Mouse (Mus musculus): ENCODE results near the gene Fkbp11. TPM values are rescaled to one million over a fixed set of nuclear protein-coding genes. Genes with fewer than 3 reads are reported as not detected.

Gene Fkbp11
- polyA plus RNA-seq, 1 experiment from 2014 or later = 3.8 TPM

DNA sequence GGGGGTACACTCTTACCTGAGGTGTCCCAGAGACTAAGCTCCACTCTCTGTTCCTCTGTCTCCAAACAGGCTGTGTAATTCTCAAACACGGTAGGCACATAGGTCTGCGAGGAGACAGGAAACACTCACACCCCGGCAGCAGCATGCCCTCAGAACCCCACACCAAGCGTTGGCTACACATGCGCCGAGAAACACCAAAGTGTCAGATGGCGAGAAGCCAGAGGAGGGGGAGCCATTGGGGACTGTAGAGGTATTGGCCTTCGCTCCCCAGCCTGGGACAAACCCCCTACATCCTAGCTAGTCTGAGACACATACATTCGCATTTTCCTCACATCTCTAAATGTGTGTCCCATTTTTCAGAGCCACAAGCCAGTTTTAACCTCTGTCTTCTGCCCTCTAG lies 51.5 kb downstream of the Fkbp11 start:
- ATAC-seq (no peak), DNase-seq (ENCODE audit: low spot score) (peak; percentile 57)
- Histone ChIP-seq H3K9ac (ENCODE audit: low read length) (peak overlapping the region; percentile 56), H3K4me3 (ENCODE audit: low read depth, low read length) (peak overlapping the region; percentile 37), H3K36me3 (ENCODE audit: control insufficient read depth, insufficient read depth, low read length) (no peaks in the 10 kb centered on the region), H3K4me2 (ENCODE audit: low read length) (peak overlapping the region; percentile 84), H3K9me3 (replicated peaks; ENCODE audit: control insufficient read depth, low read length) (no peaks in the 10 kb centered on the region), H3K4me1 (ENCODE audit: control insufficient read depth, insufficient read depth, low read length) (peaks cover 30% of the 10 kb centered on the region), H3K27ac (ENCODE audit: low read depth, low read length) (no peak overlapping the region), H3K27me3 (replicated peaks; ENCODE audit: control insufficient read depth, insufficient read depth, low read length) (no peaks in the 10 kb centered on the region)
- WGBS = under 1% methylated on average over 9 of the region's 9 CpGs

GRCm38 (mm10) chr15:98675634-98676250 lies 52.3 kb downstream of the Fkbp11 start:
- H3K27me3 ChIP-seq (replicated peaks; ENCODE audit: control insufficient read depth, insufficient read depth, low read length) = no peaks in the 10 kb centered on the region
- no peaks in the 10 kb centered on the region for H3K36me3 ChIP-seq (ENCODE audit: control insufficient read depth, insufficient read depth, low read length)
- peak overlapping the region; percentile 37 for H3K4me3 ChIP-seq (ENCODE audit: low read depth, low read length)
- ATAC-seq (no peak), DNase-seq (ENCODE audit: low spot score) (peak; percentile 23)
- no peaks in the 10 kb centered on the region for H3K9me3 ChIP-seq (replicated peaks; ENCODE audit: control insufficient read depth, low read length)
- peak overlapping the region; percentile 84 for H3K4me2 ChIP-seq (ENCODE audit: low read length)
- 7% methylated on average over 14 of the region's 14 CpGs for WGBS
- H3K27ac ChIP-seq (ENCODE audit: low read depth, low read length) = 0 out of 2 replicates have a peak overlapping the region, but pooled peaks have one; percentile 65
- H3K4me1 ChIP-seq (ENCODE audit: control insufficient read depth, insufficient read depth, low read length) = peaks cover 30% of the 10 kb centered on the region
- H3K9ac ChIP-seq (ENCODE audit: low read length) = peak overlapping the region; percentile 56

- ATAC-seq (peak; percentile 26; the same call in 1 of the 2 replicates), DNase-seq (ENCODE audit: low spot score) (no peak)
- Histone ChIP-seq H3K9me3 (replicated peaks; ENCODE audit: control insufficient read depth, low read length) (no peaks in the 10 kb centered on the region), H3K9ac (ENCODE audit: low read length) (peak overlapping the region; percentile 56), H3K27ac (ENCODE audit: low read depth, low read length) (peak overlapping the region; percentile 65; the same call in 1 of the 2 replicates), H3K4me3 (ENCODE audit: low read depth, low read length) (peak overlapping the region; percentile 37), H3K36me3 (ENCODE audit: control insufficient read depth, insufficient read depth, low read length) (0 out of 2 replicates have a peak, but pooled peaks cover 6% of the 10 kb centered on the region), H3K4me1 (ENCODE audit: control insufficient read depth, insufficient read depth, low read length) (peaks cover 30% of the 10 kb centered on the region), H3K27me3 (replicated peaks; ENCODE audit: control insufficient read depth, insufficient read depth, low read length) (no peaks in the 10 kb centered on the region), H3K4me2 (ENCODE audit: low read length) (peak overlapping the region; percentile 84)
- WGBS = 25% methylated on average over 11 of the region's 11 CpGs
Observed at GRCm38 (mm10) chr15:98674994-98675545, 52.9 kb downstream of the Fkbp11 start.

Other genes starting within 250 kb of the Fkbp11 start
- not detected in 2 replicates for gene Lalba, start 245.5 kb downstream of the Fkbp11 start, polyA plus RNA-seq (2014; fragmentation: Nextera tagmentation; extraction: Ambion mirVana)
- not detected in 2 replicates for gene Olfr279, start 235.8 kb downstream of the Fkbp11 start, polyA plus RNA-seq (2014; fragmentation: Nextera tagmentation; extraction: Ambion mirVana)
- 134 and 135 TPM in 2 replicates for gene Kansl2, start 193.9 kb downstream of the Fkbp11 start, polyA plus RNA-seq (2014; fragmentation: Nextera tagmentation; extraction: Ambion mirVana)
- gene Ccnt1, start 157.3 kb downstream of the Fkbp11 start, polyA plus RNA-seq (2014; fragmentation: Nextera tagmentation; extraction: Ambion mirVana) = 51.3 and 61.7 TPM in 2 replicates
- not detected in 2 replicates for gene 4930415O20Rik, start 157.2 kb downstream of the Fkbp11 start, polyA plus RNA-seq (2014; fragmentation: Nextera tagmentation; extraction: Ambion mirVana)
- 6.4 and 10.4 TPM in 2 replicates for gene Adcy6, start 118.1 kb downstream of the Fkbp11 start, polyA plus RNA-seq (2014; fragmentation: Nextera tagmentation; extraction: Ambion mirVana)
- gene Cacnb3, start 97.4 kb downstream of the Fkbp11 start, polyA plus RNA-seq (2014; fragmentation: Nextera tagmentation; extraction: Ambion mirVana) = 75.9 and 95.4 TPM in 2 replicates
- gene Ddx23, start 65.3 kb downstream of the Fkbp11 start, polyA plus RNA-seq (2014; fragmentation: Nextera tagmentation; extraction: Ambion mirVana) = 18.2 and 24.3 TPM in 2 replicates
- 6.3 and 6.8 TPM in 2 replicates for gene Rnd1, start 50.7 kb downstream of the Fkbp11 start, polyA plus RNA-seq (2014; fragmentation: Nextera tagmentation; extraction: Ambion mirVana)
- 3.2 and 3.3 TPM in 2 replicates for gene Ccdc65, start 20.0 kb downstream of the Fkbp11 start, polyA plus RNA-seq (2014; fragmentation: Nextera tagmentation; extraction: Ambion mirVana)
- 31.7 and 41.4 TPM in 2 replicates for gene Arf3, start 35.0 kb upstream of the Fkbp11 start, polyA plus RNA-seq (2014; fragmentation: Nextera tagmentation; extraction: Ambion mirVana)
- gene Wnt10b, start 50.0 kb upstream of the Fkbp11 start, polyA plus RNA-seq (2014; fragmentation: Nextera tagmentation; extraction: Ambion mirVana) = not detected in 2 replicates
- gene Wnt1, start 61.7 kb upstream of the Fkbp11 start, polyA plus RNA-seq (2014; fragmentation: Nextera tagmentation; extraction: Ambion mirVana) = 0.56 TPM in 1 of 2 replicates, not detected in the other
- gene Ddn, start 81.3 kb upstream of the Fkbp11 start, polyA plus RNA-seq (2014; fragmentation: Nextera tagmentation; extraction: Ambion mirVana) = 0.33 and 0.57 TPM in 2 replicates
- 82.1 and 87.3 TPM in 2 replicates for gene Prkag1, start 103.3 kb upstream of the Fkbp11 start, polyA plus RNA-seq (2014; fragmentation: Nextera tagmentation; extraction: Ambion mirVana)
- gene Kmt2d, start 143.0 kb upstream of the Fkbp11 start, polyA plus RNA-seq (2014; fragmentation: Nextera tagmentation; extraction: Ambion mirVana) = 8.0 and 12.2 TPM in 2 replicates
- gene Rhebl1, start 166.3 kb upstream of the Fkbp11 start, polyA plus RNA-seq (2014; fragmentation: Nextera tagmentation; extraction: Ambion mirVana) = 30.3 and 33.5 TPM in 2 replicates
- gene Dhh, start 170.3 kb upstream of the Fkbp11 start, polyA plus RNA-seq (2014; fragmentation: Nextera tagmentation; extraction: Ambion mirVana) = 0.18 and 0.36 TPM in 2 replicates
- 10.9 TPM in 2 replicates for gene Lmbr1l, start 190.0 kb upstream of the Fkbp11 start, polyA plus RNA-seq (2014; fragmentation: Nextera tagmentation; extraction: Ambion mirVana)
- gene Tuba1b, start 206.4 kb upstream of the Fkbp11 start, polyA plus RNA-seq (2014; fragmentation: Nextera tagmentation; extraction: Ambion mirVana) = 1,499 and 1,719 TPM in 2 replicates
- not detected in 2 replicates for gene Gm49450, start 225.4 kb upstream of the Fkbp11 start, polyA plus RNA-seq (2014; fragmentation: Nextera tagmentation; extraction: Ambion mirVana)
- gene Tuba1a, start 225.5 kb upstream of the Fkbp11 start, polyA plus RNA-seq (2014; fragmentation: Nextera tagmentation; extraction: Ambion mirVana) = 18,182 and 18,289 TPM in 2 replicates